Comparison of ENCODE assay signal across 17 mouse cellular contexts in genomic region chr3:90600036-90600435, GRCm38 (mm10). TPM values are rescaled to one million over a fixed set of nuclear protein-coding genes. Genes with fewer than 3 reads are reported as not detected.
"Had no signal": no experiment of that assay in that cellular context is flagged by ENCODE, and none has a peak within 500 bp of the region (broad histone marks: within the 10 kb centered on the region; RNA-seq: fewer than 3 reads in every experiment).

No protein-coding gene starts in this region.

- DNase-seq: lung, adult 18-20 months; lung, postnatal 36 days; thymus, postnatal 14 days had no signal

- H3K9me3 ChIP-seq: limb, embryonic 12.5 days; midbrain, embryonic 13.5 days; neural tube, embryonic 15.5 days had no signal

- H3K4me1 ChIP-seq: midbrain, embryonic 13.5 days had no signal

- ATAC-seq: midbrain, embryonic 13.5 days had no signal

- H3K4me2 ChIP-seq: limb, embryonic 12.5 days; midbrain, embryonic 13.5 days; neural tube, embryonic 15.5 days had no signal

- H3K36me3 ChIP-seq: limb, embryonic 12.5 days; midbrain, embryonic 13.5 days; neural tube, embryonic 15.5 days had no signal

- H3K4me3 ChIP-seq: limb, embryonic 12.5 days; midbrain, embryonic 13.5 days; neural tube, embryonic 15.5 days had no signal

- H3K27ac ChIP-seq: limb, embryonic 12.5 days; liver, embryonic 14.5 days; midbrain, embryonic 13.5 days; neural tube, embryonic 15.5 days had no signal

- H3K9ac ChIP-seq: limb, embryonic 12.5 days; liver, embryonic 14.5 days; midbrain, embryonic 13.5 days; neural tube, embryonic 15.5 days had no signal

- H3K27me3 ChIP-seq: limb, embryonic 12.5 days; midbrain, embryonic 13.5 days; neural tube, embryonic 15.5 days had no signal

RNA-seq across cellular contexts. Expression of gene Gm42674, which starts 1.7 kb away (rescaled TPM):
- total RNA-seq: layer of hippocampus, postnatal 25 days; left cerebral cortex, adult 8-10 months; left cerebral cortex, postnatal 25 days; liver, adult 2 months; megakaryocyte progenitor cell, adult 5-6 weeks had no signal
- polyA plus RNA-seq: kidney, embryonic 16.5 days; limb, embryonic 12.5 days; liver, adult 2 months; liver, embryonic 14.5 days; lung, embryonic 16.5 days; midbrain, embryonic 13.5 days; midbrain, postnatal 0 days; neural tube, embryonic 11.5 days; neural tube, embryonic 15.5 days; stomach, embryonic 16.5 days had no signal

RNA-seq across cellular contexts. Expression of gene S100a4, which starts 3.5 kb away (rescaled TPM):
- total RNA-seq: midbrain, postnatal 0 days had no signal
- polyA plus RNA-seq: neural tube, embryonic 11.5 days had no signal

RNA-seq across cellular contexts. Expression of gene S100a5, which starts 8.3 kb away (rescaled TPM):
- total RNA-seq: layer of hippocampus, postnatal 25 days; left cerebral cortex, postnatal 25 days; liver, adult 2 months; megakaryocyte progenitor cell, adult 5-6 weeks; midbrain, postnatal 0 days had no signal
- polyA plus RNA-seq: limb, embryonic 12.5 days; liver, adult 2 months; liver, embryonic 14.5 days; lung, embryonic 16.5 days; midbrain, embryonic 13.5 days; neural tube, embryonic 11.5 days; neural tube, embryonic 15.5 days had no signal

RNA-seq across cellular contexts. Expression of gene S100a2, which starts 10.0 kb away (rescaled TPM):
- total RNA-seq: layer of hippocampus, postnatal 25 days; left cerebral cortex, adult 8-10 months; left cerebral cortex, postnatal 25 days; liver, adult 2 months; megakaryocyte progenitor cell, adult 5-6 weeks; midbrain, postnatal 0 days had no signal
- polyA plus RNA-seq: kidney, embryonic 16.5 days; limb, embryonic 12.5 days; liver, adult 2 months; liver, embryonic 14.5 days; lung, embryonic 16.5 days; midbrain, embryonic 13.5 days; midbrain, postnatal 0 days; neural tube, embryonic 11.5 days; neural tube, embryonic 15.5 days had no signal
